Mouse (Mus musculus): ENCODE measurements at regions not wholly inside any gene's neighbourhood (a gene's known extent, or its start where the extent isn't known, plus 50 kb on each side); places are given as distances from the start of the nearest gene placed in this dataset.
A peak's percentile ranks its signal among the peaks of the same experiment; 100 is the strongest.

DNA sequence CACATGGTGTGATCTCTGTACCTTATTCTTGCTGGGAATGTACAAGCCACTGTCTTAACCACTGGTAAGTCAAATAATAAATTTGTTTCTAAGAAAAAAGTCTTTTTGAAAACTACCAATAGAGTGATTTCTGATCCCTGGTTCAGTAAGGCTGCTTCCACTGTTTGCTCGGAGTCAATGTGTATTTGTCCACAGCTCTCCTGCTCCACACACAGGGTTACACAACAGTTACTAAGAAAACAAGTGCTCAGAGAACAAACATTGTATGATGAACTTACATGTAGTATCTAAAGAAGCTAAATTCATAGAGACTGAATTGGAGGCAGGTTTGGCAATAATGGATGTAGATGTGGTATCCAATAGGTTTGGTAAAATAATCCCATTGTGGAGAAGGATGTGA lies 751.4 kb downstream of the 1700064H15Rik start:
- Histone ChIP-seq H3K9ac (replicated peaks) (no peak overlapping the region), H3K27ac (ENCODE audit: low read depth) (0 out of 2 replicates have a peak overlapping the region, but pooled peaks have one; percentile 37), H3K4me3 (ENCODE audit: low read depth, low read length) (no peak overlapping the region), H3K27me3 (ENCODE audit: insufficient read depth, low read length) (no peaks in the 10 kb centered on the region), H3K36me3 (replicated peaks; ENCODE audit: insufficient read depth, low read length) (no peaks in the 10 kb centered on the region), H3K9me3 (ENCODE audit: low read length) (no peaks in the 10 kb centered on the region), H3K4me1 (ENCODE audit: insufficient read depth) (no peaks in the 10 kb centered on the region), H3K4me2 (ENCODE audit: low read depth, low read length) (no peak overlapping the region)
- peak; percentile 95 for ATAC-seq
- DNase-seq: no peak
- WGBS (ENCODE audit: insufficient replicate concordance): 60% methylated on average over 1 of the region's 1 CpGs
- TF ChIP-seq CTCF (IDR thresholded peaks at IDR 0.05; ENCODE audit: low read depth) (no peak), EP300 (IDR thresholded peaks at IDR 0.05; ENCODE audit: low read depth) (no peak)

DNA sequence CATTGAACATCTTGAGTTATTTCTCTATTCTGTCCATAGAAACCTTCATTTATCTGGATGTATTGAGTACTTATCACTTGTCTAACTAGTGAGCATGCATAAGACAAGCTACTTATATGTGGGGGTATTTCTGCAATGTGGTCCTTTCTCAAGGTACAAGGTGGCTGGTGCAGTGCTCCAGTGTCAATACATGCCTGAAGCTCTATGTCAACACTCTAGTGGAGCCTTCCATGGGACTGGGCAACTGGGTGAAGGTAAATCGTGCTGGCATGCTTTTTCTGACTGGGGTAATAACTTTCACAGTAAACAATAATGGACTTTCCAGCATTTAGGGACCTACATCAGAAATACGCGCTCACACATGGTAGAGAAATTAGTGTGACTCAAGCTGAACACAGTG lies 750.9 kb downstream of the 1700064H15Rik start:
- H3K9me3 ChIP-seq (ENCODE audit: low read length): no peaks in the 10 kb centered on the region
- DNase-seq (no peak), ATAC-seq (peak; percentile 62)
- H3K4me3 ChIP-seq (ENCODE audit: low read depth, low read length): no peak overlapping the region
- TF ChIP-seq EP300 (IDR thresholded peaks at IDR 0.05; ENCODE audit: low read depth): no peak
- no peak for TF ChIP-seq CTCF (IDR thresholded peaks at IDR 0.05; ENCODE audit: low read depth)
- H3K27me3 ChIP-seq (ENCODE audit: insufficient read depth, low read length): no peaks in the 10 kb centered on the region
- peak overlapping the region; percentile 37 for H3K27ac ChIP-seq (ENCODE audit: low read depth)
- no peaks in the 10 kb centered on the region for H3K4me1 ChIP-seq (ENCODE audit: insufficient read depth)
- H3K9ac ChIP-seq (replicated peaks): no peak overlapping the region
- WGBS (ENCODE audit: insufficient replicate concordance): 69% methylated on average over 3 of the region's 3 CpGs
- H3K36me3 ChIP-seq (replicated peaks; ENCODE audit: insufficient read depth, low read length): no peaks in the 10 kb centered on the region
- H3K4me2 ChIP-seq (ENCODE audit: low read depth, low read length): no peak overlapping the region

GRCm38 (mm10) chr3:18881186-18881585 lies 747.3 kb downstream of the 1700064H15Rik start:
- ATAC-seq: peak; percentile 57
- 43% methylated on average over 2 of the region's 2 CpGs for WGBS (ENCODE audit: insufficient replicate concordance)
- TF ChIP-seq CTCF (IDR thresholded peaks at IDR 0.05; ENCODE audit: low read depth): no peak
- no peak for TF ChIP-seq EP300 (IDR thresholded peaks at IDR 0.05; ENCODE audit: low read depth)
- Histone ChIP-seq H3K36me3 (replicated peaks; ENCODE audit: insufficient read depth, low read length) (no peaks in the 10 kb centered on the region), H3K4me3 (ENCODE audit: low read depth, low read length) (no peak overlapping the region), H3K27ac (ENCODE audit: low read depth) (no peak overlapping the region), H3K4me2 (ENCODE audit: low read depth, low read length) (no peak overlapping the region), H3K9me3 (ENCODE audit: low read length) (no peaks in the 10 kb centered on the region), H3K9ac (replicated peaks) (no peak overlapping the region), H3K27me3 (ENCODE audit: insufficient read depth, low read length) (no peaks in the 10 kb centered on the region), H3K4me1 (ENCODE audit: insufficient read depth) (no peaks in the 10 kb centered on the region)
- DNase-seq: no peak

- no peak overlapping the region for H3K27ac ChIP-seq (ENCODE audit: low read depth)
- H3K4me3 ChIP-seq (ENCODE audit: low read depth, low read length): no peak overlapping the region
- no peaks in the 10 kb centered on the region for H3K27me3 ChIP-seq (ENCODE audit: insufficient read depth, low read length)
- H3K9ac ChIP-seq (replicated peaks): no peak overlapping the region
- no peaks in the 10 kb centered on the region for H3K4me1 ChIP-seq (ENCODE audit: insufficient read depth)
- DNase-seq: no peak
- H3K9me3 ChIP-seq (ENCODE audit: low read length): no peaks in the 10 kb centered on the region
- no peak for ATAC-seq
- TF ChIP-seq CTCF (IDR thresholded peaks at IDR 0.05; ENCODE audit: low read depth) (no peak), EP300 (IDR thresholded peaks at IDR 0.05; ENCODE audit: low read depth) (no peak)
- H3K36me3 ChIP-seq (replicated peaks; ENCODE audit: insufficient read depth, low read length): no peaks in the 10 kb centered on the region
- 82% methylated on average over 2 of the region's 2 CpGs for WGBS (ENCODE audit: insufficient replicate concordance)
- H3K4me2 ChIP-seq (ENCODE audit: low read depth, low read length): no peak overlapping the region
Measured at GRCm38 (mm10) chr3:18892813-18893212, 735.7 kb downstream of the 1700064H15Rik start.

- H3K4me1 ChIP-seq (ENCODE audit: insufficient read depth): no peaks in the 10 kb centered on the region
- no peaks in the 10 kb centered on the region for H3K27me3 ChIP-seq (ENCODE audit: insufficient read depth, low read length)
- no peak overlapping the region for H3K9ac ChIP-seq (replicated peaks)
- DNase-seq (no peak), ATAC-seq (no peak)
- H3K9me3 ChIP-seq (ENCODE audit: low read length): no peaks in the 10 kb centered on the region
- H3K4me2 ChIP-seq (ENCODE audit: low read depth, low read length): no peak overlapping the region
- 39% methylated on average over 3 of the region's 3 CpGs for WGBS (ENCODE audit: insufficient replicate concordance)
- H3K4me3 ChIP-seq (ENCODE audit: low read depth, low read length): no peak overlapping the region
- H3K36me3 ChIP-seq (replicated peaks; ENCODE audit: insufficient read depth, low read length): no peaks in the 10 kb centered on the region
- TF ChIP-seq EP300 (IDR thresholded peaks at IDR 0.05; ENCODE audit: low read depth): no peak
- TF ChIP-seq CTCF (IDR thresholded peaks at IDR 0.05; ENCODE audit: low read depth): no peak
- H3K27ac ChIP-seq (ENCODE audit: low read depth): no peak overlapping the region
Measured at GRCm38 (mm10) chr3:18905769-18906168, 722.7 kb downstream of the 1700064H15Rik start.

DNA sequence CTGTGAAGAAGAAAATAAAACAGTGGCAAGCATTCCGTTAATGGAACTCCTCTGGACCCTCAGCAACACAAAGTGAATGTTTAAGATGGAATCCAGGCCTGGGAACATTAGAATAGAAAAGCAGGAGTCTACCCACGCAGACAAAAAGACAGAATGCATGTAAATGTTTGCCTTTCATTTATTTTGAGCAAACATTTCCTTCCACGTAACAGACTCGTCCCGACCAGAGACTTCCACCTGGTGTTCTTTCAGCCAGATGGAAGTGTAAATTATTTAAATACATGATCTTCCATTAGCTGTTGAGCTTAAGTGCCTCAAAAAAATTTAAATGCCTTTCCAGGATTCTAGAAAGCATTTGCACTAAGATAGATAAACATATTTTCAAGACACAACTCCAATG lies 722.3 kb downstream of the 1700064H15Rik start:
- TF ChIP-seq CTCF (IDR thresholded peaks at IDR 0.05; ENCODE audit: low read depth): no peak
- no peak for TF ChIP-seq EP300 (IDR thresholded peaks at IDR 0.05; ENCODE audit: low read depth)
- Histone ChIP-seq H3K4me2 (ENCODE audit: low read depth, low read length) (no peak overlapping the region), H3K27ac (ENCODE audit: low read depth) (no peak overlapping the region), H3K36me3 (replicated peaks; ENCODE audit: insufficient read depth, low read length) (no peaks in the 10 kb centered on the region), H3K27me3 (ENCODE audit: insufficient read depth, low read length) (no peaks in the 10 kb centered on the region), H3K4me3 (ENCODE audit: low read depth, low read length) (no peak overlapping the region), H3K4me1 (ENCODE audit: insufficient read depth) (no peaks in the 10 kb centered on the region), H3K9ac (replicated peaks) (no peak overlapping the region), H3K9me3 (ENCODE audit: low read length) (no peaks in the 10 kb centered on the region)
- ATAC-seq (no peak), DNase-seq (no peak)
- 61% methylated on average over 5 of the region's 5 CpGs for WGBS (ENCODE audit: insufficient replicate concordance)

DNA sequence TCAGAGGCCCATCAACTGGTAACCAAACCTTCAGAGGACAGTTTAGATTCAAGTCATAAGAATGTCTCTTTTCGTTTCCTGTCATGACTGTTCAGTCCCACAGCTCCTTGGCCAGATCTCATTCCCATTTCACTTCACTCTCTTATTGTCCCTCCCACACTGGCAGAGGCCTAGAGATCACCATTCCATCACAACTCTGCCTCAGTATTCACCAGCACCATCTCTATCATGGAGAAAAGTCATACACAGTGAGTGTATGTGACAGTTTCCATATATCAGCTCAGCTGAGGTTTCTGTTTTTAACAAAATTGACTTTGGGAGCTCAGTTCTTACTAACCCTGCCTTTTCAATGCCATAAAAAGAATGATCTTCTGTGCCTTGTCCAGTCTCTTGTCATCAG lies 719.7 kb downstream of the 1700064H15Rik start:
- no peak overlapping the region for H3K27ac ChIP-seq (ENCODE audit: low read depth)
- ATAC-seq: no peak
- no peak for DNase-seq

More for the DNA sequence above, 719.7 kb downstream of the 1700064H15Rik start:
- no peak overlapping the region for H3K9ac ChIP-seq (replicated peaks)
- H3K36me3 ChIP-seq (replicated peaks; ENCODE audit: insufficient read depth, low read length): no peaks in the 10 kb centered on the region
- no peak overlapping the region for H3K4me2 ChIP-seq (ENCODE audit: low read depth, low read length)
- H3K27me3 ChIP-seq (ENCODE audit: insufficient read depth, low read length): no peaks in the 10 kb centered on the region
- 0 out of 2 replicates have a peak, but pooled peaks cover 2% of the 10 kb centered on the region for H3K9me3 ChIP-seq (ENCODE audit: low read length)
- TF ChIP-seq EP300 (IDR thresholded peaks at IDR 0.05; ENCODE audit: low read depth) (no peak), CTCF (IDR thresholded peaks at IDR 0.05; ENCODE audit: low read depth) (no peak)
- no peak overlapping the region for H3K4me3 ChIP-seq (ENCODE audit: low read depth, low read length)
- WGBS (ENCODE audit: insufficient replicate concordance): 74% methylated on average over 1 of the region's 1 CpGs
- no peaks in the 10 kb centered on the region for H3K4me1 ChIP-seq (ENCODE audit: insufficient read depth)

Data from liver, postnatal 0 days (tissue).